ENCODE assay signal across 24 mouse cellular contexts in the genomic region with DNA sequence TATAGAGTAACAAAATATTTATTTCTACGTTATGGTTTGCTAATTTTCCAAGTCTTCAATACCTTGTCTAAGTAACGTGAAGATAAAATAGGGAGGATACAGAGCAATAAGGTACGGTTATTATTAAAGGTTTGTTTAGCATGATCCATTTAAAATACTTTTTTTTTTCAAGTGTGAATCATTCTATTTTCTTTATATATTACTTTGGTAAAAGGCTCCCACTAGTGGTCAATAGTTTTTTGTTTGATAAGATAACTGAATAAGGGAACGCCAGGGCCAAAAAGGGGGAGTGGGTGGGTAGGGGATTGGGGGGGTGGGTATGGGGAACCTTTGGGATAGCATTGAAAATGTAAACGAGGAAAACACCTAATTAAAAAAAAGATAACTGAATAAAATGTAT.
DNase-seq lines count a peak whose midpoint lies in the region; ATAC-seq and TF ChIP-seq lines count a peak whose summit lies in the region.
"Had no signal": no experiment of that assay in that cellular context is flagged by ENCODE, and none has a peak within 500 bp of the region (broad histone marks: within the 10 kb centered on the region; RNA-seq: fewer than 3 reads in every experiment).

No protein-coding gene starts in this region.

- peak; percentile 15 for TF ChIP-seq CTCF in left cerebral cortex, adult 2 months (IDR thresholded peaks at IDR 0.05)

- H3K4me3 ChIP-seq in embryonic facial prominence, embryonic 11.5 days (ENCODE audit: low read depth, low read length), result no peak overlapping the region
- no peak overlapping the region for H3K4me3 ChIP-seq in embryonic facial prominence, embryonic 10.5 days
- no peak overlapping the region for H3K4me3 ChIP-seq in left cerebral cortex, adult 2 months
- no peak overlapping the region for H3K4me3 ChIP-seq in embryonic facial prominence, embryonic 14.5 days (ENCODE audit: low read depth, low read length)
- H3K4me3 ChIP-seq: embryonic facial prominence, embryonic 13.5 days; forebrain, embryonic 10.5 days; hindbrain, embryonic 15.5 days; liver, embryonic 13.5 days; megakaryocyte, embryonic 14.5 days; neural tube, embryonic 13.5 days had no signal

- H3K4me1 ChIP-seq in embryonic facial prominence, embryonic 11.5 days (ENCODE audit: control insufficient read depth, insufficient read depth, low read length), result no peaks in the 10 kb centered on the region
- H3K4me1 ChIP-seq in embryonic facial prominence, embryonic 10.5 days, result no peaks in the 10 kb centered on the region
- no peaks in the 10 kb centered on the region for H3K4me1 ChIP-seq in embryonic facial prominence, embryonic 14.5 days (ENCODE audit: control insufficient read depth, insufficient read depth, low read length)
- H3K4me1 ChIP-seq: embryonic facial prominence, embryonic 13.5 days; forebrain, embryonic 10.5 days; hindbrain, embryonic 15.5 days; liver, embryonic 13.5 days; neural tube, embryonic 13.5 days had no signal

- H3K4me2 ChIP-seq in embryonic facial prominence, embryonic 11.5 days (ENCODE audit: low read depth, low read length), result no peak overlapping the region
- no peak overlapping the region for H3K4me2 ChIP-seq in embryonic facial prominence, embryonic 14.5 days (ENCODE audit: low read depth, low read length)
- H3K4me2 ChIP-seq: embryonic facial prominence, embryonic 13.5 days; heart, embryonic 11.5 days; hindbrain, embryonic 15.5 days; liver, embryonic 13.5 days; neural tube, embryonic 13.5 days had no signal

- H3K9me3 ChIP-seq in embryonic facial prominence, embryonic 11.5 days (replicated peaks; ENCODE audit: control insufficient read depth, low read length), result no peaks in the 10 kb centered on the region
- no peaks in the 10 kb centered on the region for H3K9me3 ChIP-seq in embryonic facial prominence, embryonic 10.5 days
- no peaks in the 10 kb centered on the region for H3K9me3 ChIP-seq in embryonic facial prominence, embryonic 14.5 days (ENCODE audit: control insufficient read depth, low read length)
- H3K9me3 ChIP-seq: embryonic facial prominence, embryonic 13.5 days; forebrain, embryonic 10.5 days; hindbrain, embryonic 15.5 days; liver, embryonic 13.5 days; megakaryocyte, embryonic 14.5 days; neural tube, embryonic 13.5 days had no signal

- WGBS in embryonic facial prominence, embryonic 11.5 days, result 83% methylated on average over 5 of the region's 5 CpGs
- 84% methylated on average over 5 of the region's 5 CpGs for WGBS in embryonic facial prominence, embryonic 10.5 days
- WGBS in embryonic facial prominence, embryonic 14.5 days, result 73% methylated on average over 5 of the region's 5 CpGs

- H3K27me3 ChIP-seq in embryonic facial prominence, embryonic 11.5 days (ENCODE audit: control insufficient read depth, insufficient read depth, low read length), result no peaks in the 10 kb centered on the region
- H3K27me3 ChIP-seq in embryonic facial prominence, embryonic 10.5 days (replicated peaks; ENCODE audit: low read depth, poor library complexity, severe bottlenecking), result no peaks in the 10 kb centered on the region
- H3K27me3 ChIP-seq in embryonic facial prominence, embryonic 14.5 days (replicated peaks; ENCODE audit: control insufficient read depth, insufficient read depth, low read length), result no peaks in the 10 kb centered on the region
- H3K27me3 ChIP-seq: embryonic facial prominence, embryonic 13.5 days; hindbrain, embryonic 15.5 days; liver, embryonic 13.5 days; megakaryocyte, embryonic 14.5 days; neural tube, embryonic 13.5 days had no signal

- no peak overlapping the region for H3K27ac ChIP-seq in embryonic facial prominence, embryonic 11.5 days (replicated peaks; ENCODE audit: low read depth, low read length)
- no peak overlapping the region for H3K27ac ChIP-seq in embryonic facial prominence, embryonic 10.5 days (replicated peaks)
- no peak overlapping the region for H3K27ac ChIP-seq in left cerebral cortex, adult 2 months
- no peak overlapping the region for H3K27ac ChIP-seq in embryonic facial prominence, embryonic 14.5 days (replicated peaks; ENCODE audit: low read depth, low read length)
- H3K27ac ChIP-seq: embryonic facial prominence, embryonic 13.5 days; forebrain, embryonic 10.5 days; hindbrain, embryonic 15.5 days; liver, embryonic 13.5 days; neural tube, embryonic 13.5 days had no signal

- DNase-seq in embryonic facial prominence, embryonic 11.5 days (ENCODE audit: low spot score), result peak; percentile 6
- DNase-seq in embryonic facial prominence, embryonic 10.5 days (ENCODE audit: low spot score), result no peak
- DNase-seq in left cerebral cortex, adult 2 months (ENCODE audit: extremely low spot score in 1 of 2, low spot score in 2 of 2), result no peak
- DNase-seq in left cerebral cortex, adult 11 months (ENCODE audit: low spot score), result no peak
- DNase-seq in 416B (ENCODE audit: low read depth), result peak; percentile 31
- peak; percentile 10 for DNase-seq in embryonic facial prominence, embryonic 14.5 days (ENCODE audit: low spot score)
- no peak for DNase-seq in right cerebral cortex, adult 18-20 months
- DNase-seq in left cerebral cortex, postnatal 36 days (ENCODE audit: low spot score in 2 of 2), result no peak
- DNase-seq: adrenal gland, adult 2 months; B cell, adult 2 months; cerebellum, adult 18-20 months; cerebellum, postnatal 36 days; gastrocnemius, postnatal 25 days; heart, postnatal 14 days; kidney, adult 8-10 months; kidney, postnatal 4 days; layer of hippocampus, postnatal 36 days; liver, embryonic 13.5 days had no signal

- H3K9ac ChIP-seq in embryonic facial prominence, embryonic 11.5 days (replicated peaks; ENCODE audit: low read length), result no peak overlapping the region
- H3K9ac ChIP-seq in embryonic facial prominence, embryonic 14.5 days (ENCODE audit: low read depth, low read length), result no peak overlapping the region
- H3K9ac ChIP-seq: embryonic facial prominence, embryonic 13.5 days; hindbrain, embryonic 15.5 days; liver, embryonic 13.5 days; neural tube, embryonic 13.5 days had no signal

- no peak for ATAC-seq in embryonic facial prominence, embryonic 11.5 days (replicated peaks; ENCODE audit: insufficient number of reproducible peaks, low FRiP score, low TSS enrichment, low read depth)
- ATAC-seq in embryonic facial prominence, embryonic 14.5 days (ENCODE audit: low read depth), result no peak

- no peaks in the 10 kb centered on the region; the same call in 1 of the 2 replicates for H3K36me3 ChIP-seq in embryonic facial prominence, embryonic 11.5 days (replicated peaks; ENCODE audit: control insufficient read depth, insufficient read depth, low read depth, low read length)
- H3K36me3 ChIP-seq in embryonic facial prominence, embryonic 10.5 days (replicated peaks), result peaks cover 17% of the 10 kb centered on the region
- peaks cover 26% of the 10 kb centered on the region for H3K36me3 ChIP-seq in embryonic facial prominence, embryonic 14.5 days (ENCODE audit: control insufficient read depth, insufficient read depth, low read length)
- H3K36me3 ChIP-seq: forebrain, embryonic 10.5 days; liver, embryonic 13.5 days had no signal

- intact Hi-C loops in left cerebral cortex, adult 2 months (cut with DNase I), result loop anchor here (10.0 kb wide), 1 partner anchor 628 kb away; no protein-coding TSS in a partner anchor
- intact Hi-C loops in left cerebral cortex, postnatal 36 days (cut with DNase I), result no loop called here

Comparison
In these comparisons a context has a peak if more than half of its experiments do, and no peak if none do; other contexts are left out.
1. DNase-seq: peak in embryonic facial prominence, embryonic 11.5 days (single experiment), 416B (single experiment) and embryonic facial prominence, embryonic 14.5 days (single experiment); none in embryonic facial prominence, embryonic 10.5 days (single experiment), left cerebral cortex, adult 2 months (0 of 2), left cerebral cortex, adult 11 months (single experiment), right cerebral cortex, adult 18-20 months (single experiment) and left cerebral cortex, postnatal 36 days (0 of 2).